Mouse (Mus musculus): ENCODE measurements around the gene Atp6v0c. TPM values are rescaled to one million over a fixed set of nuclear protein-coding genes. Genes with fewer than 3 reads are reported as not detected.
A peak's percentile ranks its signal among the peaks of the same experiment; 100 is the strongest.

Gene Atp6v0c
- polyA plus RNA-seq, 2 experiments, result 236 to 326 TPM

DNA sequence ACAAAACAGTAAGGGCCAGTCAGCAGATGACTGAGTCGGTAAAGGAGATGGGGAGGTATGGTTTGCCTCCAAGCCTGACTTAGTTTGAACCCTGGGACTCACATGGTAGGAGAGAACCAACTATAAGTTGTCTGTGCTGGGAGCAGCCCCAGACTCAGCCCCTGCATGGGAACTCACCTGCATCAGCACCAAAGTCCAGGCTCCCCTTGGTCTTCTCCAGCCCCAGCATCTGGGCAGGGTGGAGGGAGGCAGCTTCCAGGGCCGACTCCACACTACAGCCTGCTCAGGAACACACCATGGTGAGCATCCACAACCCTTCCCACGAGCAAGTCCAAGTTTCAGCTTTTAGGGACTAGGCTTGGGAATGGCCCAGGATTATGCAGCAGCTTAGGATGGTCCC, 13.1 kb downstream of the Atp6v0c start:
- no peak overlapping the region for H3K9ac ChIP-seq (replicated peaks)
- no peaks in the 10 kb centered on the region for H3K27me3 ChIP-seq (ENCODE audit: control insufficient read depth, insufficient read depth, low read length)
- H3K4me2 ChIP-seq (ENCODE audit: low read depth), result no peak overlapping the region
- ATAC-seq (ENCODE audit: insufficient read depth) (no peak), DNase-seq (ENCODE audit: low read depth in 3 of 3, low spot score in 3 of 3) (no peak)
- peaks cover 10 to 15% of the 10 kb centered on the region in 2 experiments for H3K4me1 ChIP-seq (replicated peaks; ENCODE audit: control insufficient read depth in 2 of 2, insufficient read depth in 2 of 2, low read length in 1 of 2)
- H3K27ac ChIP-seq, result no peak overlapping the region
- H3K9me3 ChIP-seq (ENCODE audit: control insufficient read depth, low read length), result no peaks in the 10 kb centered on the region
- H3K36me3 ChIP-seq (replicated peaks; ENCODE audit: control insufficient read depth, insufficient read depth, low read depth), result no peaks in the 10 kb centered on the region
- TF ChIP-seq EP300 (IDR thresholded peaks at IDR 0.05; ENCODE audit: low read depth) (no peak), CTCF (IDR thresholded peaks at IDR 0.05; ENCODE audit: low read depth) (no peak)
- 63% methylated on average over 3 of the region's 3 CpGs for WGBS (ENCODE audit: insufficient replicate concordance)
- H3K4me3 ChIP-seq (ENCODE audit: insufficient read depth in 1 of 2, low read depth in 2 of 2, low read length in 2 of 2), result no peak overlapping the region

- H3K4me3 ChIP-seq (ENCODE audit: insufficient read depth in 1 of 2, low read depth in 2 of 2, low read length in 2 of 2), result no peak overlapping the region
- no peak overlapping the region for H3K27ac ChIP-seq
- TF ChIP-seq CTCF (IDR thresholded peaks at IDR 0.05; ENCODE audit: low read depth) (no peak), EP300 (IDR thresholded peaks at IDR 0.05; ENCODE audit: low read depth) (no peak)
- ATAC-seq (ENCODE audit: insufficient read depth), result no peak
- no peaks in the 10 kb centered on the region for H3K27me3 ChIP-seq (ENCODE audit: control insufficient read depth, insufficient read depth, low read length)
- no peaks in the 10 kb centered on the region for H3K9me3 ChIP-seq (ENCODE audit: control insufficient read depth, low read length)
- H3K9ac ChIP-seq (replicated peaks), result no peak overlapping the region
- no peaks in the 10 kb centered on the region for H3K36me3 ChIP-seq (replicated peaks; ENCODE audit: control insufficient read depth, insufficient read depth, low read depth)
- DNase-seq (ENCODE audit: low read depth in 3 of 3, low spot score in 3 of 3), result no peak
- 83% methylated on average over 9 of the region's 9 CpGs for WGBS (ENCODE audit: insufficient replicate concordance)
- no peak overlapping the region for H3K4me2 ChIP-seq (ENCODE audit: low read depth)
- H3K4me1 ChIP-seq (replicated peaks; ENCODE audit: control insufficient read depth in 2 of 2, insufficient read depth in 2 of 2, low read length in 1 of 2), result peaks cover 13 to 15% of the 10 kb centered on the region in 2 experiments
Measured at GRCm38 (mm10) chr17:24155742-24156141, 13.8 kb downstream of the Atp6v0c start.

DNA sequence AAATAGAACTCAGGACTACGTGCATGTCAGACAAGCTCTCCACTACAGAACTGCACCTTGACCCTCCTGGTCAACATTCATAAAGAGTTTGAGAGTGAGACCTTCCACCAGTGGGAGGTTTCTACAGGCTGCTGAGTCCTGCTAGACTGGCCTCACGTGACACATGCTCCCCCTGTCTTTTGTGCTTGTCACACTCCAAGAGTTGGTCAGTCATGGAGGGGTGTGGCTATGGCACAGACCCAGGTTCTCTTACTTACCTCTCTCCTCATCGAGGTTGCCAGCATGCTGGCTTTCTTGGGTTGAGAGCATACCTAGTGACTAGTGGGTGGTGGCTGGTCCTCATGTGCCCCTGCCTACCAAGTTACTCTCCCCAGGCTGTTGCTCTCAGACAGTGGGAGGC, 15.0 kb downstream of the Atp6v0c start:
- no peaks in the 10 kb centered on the region for H3K36me3 ChIP-seq (replicated peaks; ENCODE audit: control insufficient read depth, insufficient read depth, low read depth)
- no peak for ATAC-seq (ENCODE audit: insufficient read depth)
- DNase-seq (ENCODE audit: low read depth in 3 of 3, low spot score in 3 of 3), result no peak
- peaks cover 13 to 15% of the 10 kb centered on the region in 2 experiments for H3K4me1 ChIP-seq (replicated peaks; ENCODE audit: control insufficient read depth in 2 of 2, insufficient read depth in 2 of 2, low read length in 1 of 2)
- H3K9ac ChIP-seq (replicated peaks), result no peak overlapping the region
- H3K27ac ChIP-seq, result no peak overlapping the region
- H3K9me3 ChIP-seq (ENCODE audit: control insufficient read depth, low read length), result no peaks in the 10 kb centered on the region
- no peaks in the 10 kb centered on the region for H3K27me3 ChIP-seq (ENCODE audit: control insufficient read depth, insufficient read depth, low read length)
- no peak overlapping the region for H3K4me3 ChIP-seq (ENCODE audit: insufficient read depth in 1 of 2, low read depth in 2 of 2, low read length in 2 of 2)
- 59% methylated on average over 3 of the region's 3 CpGs for WGBS (ENCODE audit: insufficient replicate concordance)
- no peak overlapping the region for H3K4me2 ChIP-seq (ENCODE audit: low read depth)
- TF ChIP-seq EP300 (IDR thresholded peaks at IDR 0.05; ENCODE audit: low read depth) (no peak), CTCF (IDR thresholded peaks at IDR 0.05; ENCODE audit: low read depth) (no peak)

DNA sequence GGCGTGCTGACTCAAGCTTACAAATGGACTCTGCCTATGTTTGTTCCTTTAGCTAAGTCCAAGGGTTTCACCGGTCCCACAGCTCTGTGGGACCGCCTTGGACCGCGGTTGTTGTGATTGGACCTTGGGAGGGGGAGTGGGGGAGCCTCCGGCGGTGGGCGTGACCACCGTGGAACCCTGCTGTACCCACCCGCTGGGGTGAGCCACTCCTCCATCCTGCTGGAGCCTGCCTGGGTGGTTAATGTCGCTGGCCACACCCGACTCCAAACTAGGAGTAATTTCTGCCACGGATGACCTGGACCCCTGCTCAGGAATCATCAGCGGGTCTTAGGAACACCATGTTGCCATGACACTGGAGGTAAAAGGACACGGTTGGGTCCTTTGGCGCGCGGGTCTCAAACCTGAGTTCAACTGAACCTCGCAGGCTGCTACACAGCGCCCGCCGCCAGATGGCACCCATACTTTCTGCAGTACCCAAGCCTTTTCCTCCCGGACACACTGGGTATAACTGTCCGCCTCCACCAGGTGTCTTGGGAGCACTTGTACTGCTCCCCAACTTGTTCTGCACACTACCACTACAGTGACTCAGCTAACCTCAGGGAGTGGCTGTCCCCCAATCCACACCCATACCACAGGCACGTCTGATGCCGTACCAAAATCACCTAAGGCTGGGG, 17.5 kb downstream of the Atp6v0c start:
- H3K9me3 ChIP-seq (ENCODE audit: control insufficient read depth, low read length), result no peaks in the 10 kb centered on the region
- WGBS (ENCODE audit: insufficient replicate concordance), result 1% methylated on average over 26 of the region's 26 CpGs
- no peaks in the 10 kb centered on the region for H3K36me3 ChIP-seq (replicated peaks; ENCODE audit: control insufficient read depth, insufficient read depth, low read depth)
- peaks cover 13 to 15% of the 10 kb centered on the region in 2 experiments for H3K4me1 ChIP-seq (replicated peaks; ENCODE audit: control insufficient read depth in 2 of 2, insufficient read depth in 2 of 2, low read length in 1 of 2)
- DNase-seq (ENCODE audit: low read depth in 3 of 3, low spot score in 3 of 3) (peak; percentile 93 to 96 (median 93)), ATAC-seq (ENCODE audit: insufficient read depth) (peak; percentile 99)
- peak overlapping the region; percentile 85 for H3K27ac ChIP-seq
- peak; percentile 99 for TF ChIP-seq CTCF (IDR thresholded peaks at IDR 0.05; ENCODE audit: low read depth)
- TF ChIP-seq EP300 (IDR thresholded peaks at IDR 0.05; ENCODE audit: low read depth), result peak; percentile 54; the same call in 1 of the 2 replicates
- peak overlapping the region; percentile 84 for H3K4me2 ChIP-seq (ENCODE audit: low read depth)
- H3K4me3 ChIP-seq (ENCODE audit: insufficient read depth in 1 of 2, low read depth in 2 of 2, low read length in 2 of 2), result peak overlapping the region; percentile 51 to 62
- no peaks in the 10 kb centered on the region for H3K27me3 ChIP-seq (ENCODE audit: control insufficient read depth, insufficient read depth, low read length)
- H3K9ac ChIP-seq (replicated peaks), result peak overlapping the region; percentile 67

DNA sequence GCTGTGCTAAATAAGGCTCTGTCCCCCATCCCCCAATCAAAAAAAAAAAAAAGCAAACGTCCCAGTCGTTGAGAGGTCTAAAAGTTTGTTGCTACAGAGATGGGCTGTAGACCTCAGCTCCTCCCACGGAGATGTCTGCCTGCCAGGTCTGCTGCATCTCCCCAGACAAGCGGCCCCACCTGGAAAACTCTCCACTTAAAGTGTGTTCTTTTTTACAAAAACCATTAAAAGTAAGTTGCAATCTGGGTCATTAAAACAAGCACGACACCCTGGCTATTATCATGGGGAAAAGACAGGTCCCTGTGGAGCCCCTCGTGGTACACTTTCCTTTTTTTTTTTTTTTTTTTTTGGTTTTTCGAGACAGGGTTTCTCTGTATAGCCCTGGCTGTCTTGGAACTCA, 18.1 kb downstream of the Atp6v0c start:
- H3K4me3 ChIP-seq (ENCODE audit: insufficient read depth in 1 of 2, low read depth in 2 of 2, low read length in 2 of 2), result peak overlapping the region; percentile 51 to 62; a peak in 3 of 4 replicates
- H3K27me3 ChIP-seq (ENCODE audit: control insufficient read depth, insufficient read depth, low read length), result no peaks in the 10 kb centered on the region
- peaks cover 13 to 15% of the 10 kb centered on the region in 2 experiments for H3K4me1 ChIP-seq (replicated peaks; ENCODE audit: control insufficient read depth in 2 of 2, insufficient read depth in 2 of 2, low read length in 1 of 2)
- no peak overlapping the region; the same call in 1 of the 2 replicates for H3K27ac ChIP-seq
- TF ChIP-seq CTCF (IDR thresholded peaks at IDR 0.05; ENCODE audit: low read depth) (no peak), EP300 (IDR thresholded peaks at IDR 0.05; ENCODE audit: low read depth) (no peak)
- DNase-seq (ENCODE audit: low read depth in 3 of 3, low spot score in 3 of 3), result no peak
- H3K9me3 ChIP-seq (ENCODE audit: control insufficient read depth, low read length), result no peaks in the 10 kb centered on the region
- ATAC-seq (ENCODE audit: insufficient read depth), result no peak
- 20% methylated on average over 7 of the region's 7 CpGs for WGBS (ENCODE audit: insufficient replicate concordance)
- peak overlapping the region; percentile 84 for H3K4me2 ChIP-seq (ENCODE audit: low read depth)
- no peaks in the 10 kb centered on the region for H3K36me3 ChIP-seq (replicated peaks; ENCODE audit: control insufficient read depth, insufficient read depth, low read depth)
- peak overlapping the region; percentile 67 for H3K9ac ChIP-seq (replicated peaks)

Data from liver, embryonic 14.5 days (tissue).